Mouse (Mus musculus): ENCODE data around the gene Crabp2.

DNA sequence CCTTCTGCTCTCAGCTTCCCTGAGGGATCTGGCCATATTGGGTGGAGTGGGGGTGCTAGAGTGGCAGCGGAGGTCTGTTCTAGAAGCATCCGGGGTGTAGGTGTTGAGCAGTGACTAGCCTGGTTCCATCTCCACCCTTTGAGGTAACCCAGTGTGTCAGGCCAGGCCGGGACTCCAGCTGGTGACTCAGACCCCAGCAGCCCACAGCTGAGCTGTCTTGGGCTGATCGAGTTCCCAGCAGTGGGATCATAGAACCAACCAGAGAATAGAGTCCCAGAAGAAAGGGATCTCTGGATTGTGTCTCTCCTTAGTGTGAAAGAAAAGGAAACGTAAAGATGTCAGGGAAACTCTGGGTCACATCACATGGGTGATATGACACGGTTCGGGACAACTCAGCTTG, 10.9 kb downstream of the Crabp2 start:
- no peak for TF ChIP-seq CTCF (conservative IDR thresholded peaks at IDR 0.05; ENCODE audit: low read length)
- no peak for TF ChIP-seq POU5F1 (IDR thresholded peaks at IDR 0.05; ENCODE audit: borderline replicate concordance, low read length)
